Mouse (Mus musculus): ENCODE measurements around the gene Ift81.

Gene Ift81

DNA sequence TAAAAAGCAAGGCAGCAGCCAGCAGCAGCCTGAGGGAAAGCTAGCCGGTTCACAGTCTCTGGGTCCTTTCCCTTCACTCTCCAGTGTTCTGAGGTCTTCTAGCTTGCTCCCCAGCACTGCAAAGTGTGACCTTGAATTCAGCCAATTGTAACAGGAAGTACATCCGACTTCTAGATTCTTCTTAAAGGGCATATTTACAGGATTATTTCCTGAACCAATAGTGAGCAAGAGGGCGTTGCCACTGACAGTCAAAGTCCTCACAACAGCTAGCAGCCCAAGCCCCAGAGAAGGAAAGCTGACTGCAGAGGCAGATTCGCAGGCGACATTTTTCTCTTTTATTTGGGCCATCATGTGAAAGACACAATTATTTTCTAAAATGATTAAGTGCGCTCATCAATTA is 65.6 kb downstream of the Ift81 start:
- no peak for DNase-seq (ENCODE audit: low spot score in 2 of 2)

DNA sequence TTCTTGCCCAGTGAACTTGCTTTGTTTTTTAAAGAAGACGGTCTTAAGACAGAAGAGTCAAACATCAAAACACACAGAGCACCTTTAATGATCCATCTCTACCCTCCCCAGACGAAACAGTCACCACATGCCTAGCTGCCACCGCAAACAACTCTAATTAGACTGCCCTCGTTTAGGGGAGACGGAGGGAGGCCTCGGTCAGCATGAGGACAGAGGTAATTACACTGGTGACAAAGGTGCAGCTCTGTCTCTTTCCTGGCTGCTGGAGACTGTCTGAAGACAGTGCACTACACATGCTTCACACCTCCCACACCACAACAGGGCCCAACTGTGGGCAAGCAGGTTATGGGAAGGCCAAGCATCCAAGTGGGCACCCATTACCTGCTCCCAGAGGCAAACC is 66.5 kb downstream of the Ift81 start:
- no peak for DNase-seq (ENCODE audit: low spot score in 2 of 2)

DNA sequence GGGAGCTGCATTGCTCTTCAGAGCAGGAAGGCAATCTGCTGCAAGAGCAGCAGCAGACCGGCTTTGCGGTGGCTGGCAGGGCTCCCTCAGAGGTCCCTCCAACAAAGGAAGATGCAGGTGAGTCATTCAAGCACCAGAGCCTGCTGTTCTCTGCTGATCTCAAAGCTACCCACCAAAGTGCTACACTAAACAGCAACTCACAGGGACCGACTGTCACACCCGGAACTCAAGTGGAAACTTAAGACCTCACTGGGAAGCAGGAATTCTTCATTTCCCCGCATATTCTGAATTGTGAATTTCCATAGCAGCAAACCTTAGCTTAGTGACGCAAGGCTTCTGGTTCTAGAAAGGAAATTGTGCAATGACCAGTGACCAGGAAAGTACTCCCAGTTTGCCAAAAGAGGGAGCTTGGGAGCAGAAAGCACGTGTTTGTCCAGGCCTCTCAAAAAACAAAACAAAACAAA is 67.0 kb downstream of the Ift81 start:
- peak; percentile 55 to 60 for DNase-seq (ENCODE audit: low spot score in 2 of 2)

- DNase-seq (ENCODE audit: low spot score in 2 of 2) = no peak
Measured at GRCm38 (mm10) chr5:122543392-122543791, 70.9 kb downstream of the Ift81 start.

GRCm38 (mm10) chr5:122541871-122542270 is 72.4 kb downstream of the Ift81 start:
- DNase-seq (ENCODE audit: low spot score in 2 of 2) = peak in 1 of 2 experiments; percentile 62

- no peak for DNase-seq (ENCODE audit: low spot score in 2 of 2)
Measured at GRCm38 (mm10) chr5:122538077-122538476, 76.2 kb downstream of the Ift81 start.

DNA sequence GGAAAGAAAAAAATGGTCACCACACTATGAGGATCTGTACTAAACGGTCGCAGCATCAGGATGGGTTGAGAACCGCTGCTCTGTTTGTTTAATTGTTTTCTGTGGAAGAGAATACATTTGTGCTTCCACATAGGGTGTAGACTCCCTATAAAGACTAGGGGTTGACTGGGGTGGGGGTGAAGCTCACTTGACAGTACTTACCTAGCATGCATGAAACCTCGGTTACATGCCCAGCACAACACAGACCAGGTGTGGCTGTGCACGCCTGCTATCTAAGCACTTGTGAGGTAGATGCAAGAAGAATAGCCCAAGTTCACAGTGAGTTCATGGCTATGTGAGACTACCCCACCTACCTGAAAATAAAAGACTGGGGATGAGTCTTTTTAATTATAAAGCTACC is 76.7 kb downstream of the Ift81 start:
- no peak for DNase-seq (ENCODE audit: low spot score in 2 of 2)

GRCm38 (mm10) chr5:122533884-122534283 is 80.4 kb downstream of the Ift81 start:
- DNase-seq (ENCODE audit: low spot score in 2 of 2) = no peak

- DNase-seq (ENCODE audit: low spot score in 2 of 2) = no peak
Measured at GRCm38 (mm10) chr5:122529913-122530604, 84.3 kb downstream of the Ift81 start.

DNA sequence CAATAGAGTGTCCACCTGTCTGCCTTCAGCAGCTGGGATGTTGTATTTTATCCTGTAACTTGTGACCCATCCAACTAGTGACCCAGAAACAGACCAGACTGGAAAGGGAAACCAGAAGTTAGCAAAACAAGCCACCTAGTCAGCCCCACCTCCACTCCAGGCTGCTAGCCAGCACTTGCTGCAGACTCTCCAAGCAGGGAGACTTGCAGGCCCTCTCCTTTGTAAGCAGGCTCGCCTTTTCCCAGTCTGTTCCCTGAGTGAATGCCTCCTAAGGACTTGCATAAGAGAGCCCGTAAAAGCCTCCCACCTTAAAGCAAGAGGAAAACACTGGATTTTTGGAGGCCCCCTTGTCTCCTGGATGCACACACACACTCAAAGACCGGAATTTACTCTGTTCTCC is 85.0 kb downstream of the Ift81 start:
- DNase-seq (ENCODE audit: low spot score in 2 of 2) = peak; percentile 53 to 84

DNA sequence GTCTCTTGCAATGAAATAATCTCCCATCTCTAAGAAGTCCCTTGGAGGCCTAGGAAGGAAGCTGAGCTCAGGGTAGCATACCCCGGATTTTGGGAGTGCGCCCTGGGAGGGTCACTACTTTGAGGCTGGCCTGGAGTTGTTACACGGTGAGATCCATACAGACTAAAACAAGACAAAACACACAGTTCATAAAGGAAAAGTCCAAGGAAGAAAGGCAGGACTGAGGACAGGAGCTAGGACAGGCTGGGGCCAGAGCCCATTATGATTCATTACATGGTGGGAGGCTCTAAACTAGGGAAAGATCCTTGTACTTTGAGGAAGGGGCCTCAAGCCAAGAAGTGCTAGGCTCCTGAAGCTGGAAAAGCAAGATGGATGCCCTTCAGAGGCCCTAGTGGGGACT is 85.7 kb downstream of the Ift81 start:
- DNase-seq (ENCODE audit: low spot score in 2 of 2) = no peak

- DNase-seq (ENCODE audit: low spot score in 2 of 2) = no peak
Measured at GRCm38 (mm10) chr5:122527761-122528160, 86.6 kb downstream of the Ift81 start.

DNA sequence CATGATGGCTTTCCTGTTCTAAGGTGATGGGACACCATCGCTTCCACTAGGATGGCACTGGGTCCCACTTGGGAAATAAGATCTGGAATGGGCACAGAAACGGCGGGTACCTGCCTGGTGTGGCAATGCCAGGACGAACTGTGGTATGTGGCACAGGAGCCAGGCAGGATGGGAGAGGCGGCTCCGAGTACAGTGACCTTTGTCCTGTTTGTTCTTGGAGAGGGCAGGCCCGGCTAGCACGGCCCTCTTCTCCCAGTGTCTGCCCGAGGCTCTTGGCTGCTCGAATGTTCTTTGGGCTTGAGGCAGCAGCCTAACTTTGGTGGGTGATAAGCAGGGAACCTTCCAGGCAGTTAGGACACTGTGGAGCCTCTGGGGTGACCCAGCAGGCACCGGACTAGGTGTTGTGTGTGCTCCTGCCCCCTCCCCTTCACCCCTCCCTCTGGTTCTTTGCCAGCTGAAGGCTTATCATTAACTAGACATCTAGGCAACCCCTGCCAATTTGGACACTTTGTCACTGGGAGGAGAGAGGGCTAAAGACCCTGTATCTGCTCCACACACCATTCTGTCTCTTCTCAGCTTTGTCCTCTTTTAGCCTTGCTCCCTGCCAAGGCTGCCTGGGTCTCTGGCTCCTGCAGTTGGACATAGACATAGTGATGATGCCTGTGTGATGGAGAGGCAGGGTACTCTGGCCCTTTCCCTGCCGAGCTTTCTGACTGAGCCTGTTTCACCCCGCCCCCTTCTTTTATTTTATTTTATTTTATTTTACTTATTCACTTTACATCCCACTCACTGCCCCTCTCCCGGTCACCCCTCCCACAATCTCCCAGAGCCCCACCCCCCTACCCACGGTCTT is 87.2 kb downstream of the Ift81 start:
- peak; percentile 53 to 68 for DNase-seq (ENCODE audit: low spot score in 2 of 2)

DNA sequence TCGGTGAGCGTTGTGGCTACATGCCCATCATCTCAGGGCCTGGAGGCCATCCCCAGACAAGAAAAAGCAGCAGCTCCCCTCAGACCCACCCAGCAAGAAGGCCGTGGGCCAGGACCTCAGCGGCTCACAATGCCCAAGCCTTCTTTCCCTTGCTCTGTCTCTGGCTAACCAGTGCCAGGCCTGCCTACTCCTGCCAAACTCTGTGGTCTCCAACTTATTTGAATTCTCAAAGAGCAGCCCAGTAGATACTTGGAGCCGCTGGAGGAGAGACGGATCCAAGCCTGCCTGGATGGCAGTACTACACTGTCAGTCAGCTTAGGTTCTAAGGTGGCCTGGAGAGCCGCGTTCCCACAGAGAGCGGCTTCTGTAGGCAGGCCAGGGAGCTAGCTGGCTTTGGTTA is 87.9 kb downstream of the Ift81 start:
- no peak for DNase-seq (ENCODE audit: low spot score in 2 of 2)

DNA sequence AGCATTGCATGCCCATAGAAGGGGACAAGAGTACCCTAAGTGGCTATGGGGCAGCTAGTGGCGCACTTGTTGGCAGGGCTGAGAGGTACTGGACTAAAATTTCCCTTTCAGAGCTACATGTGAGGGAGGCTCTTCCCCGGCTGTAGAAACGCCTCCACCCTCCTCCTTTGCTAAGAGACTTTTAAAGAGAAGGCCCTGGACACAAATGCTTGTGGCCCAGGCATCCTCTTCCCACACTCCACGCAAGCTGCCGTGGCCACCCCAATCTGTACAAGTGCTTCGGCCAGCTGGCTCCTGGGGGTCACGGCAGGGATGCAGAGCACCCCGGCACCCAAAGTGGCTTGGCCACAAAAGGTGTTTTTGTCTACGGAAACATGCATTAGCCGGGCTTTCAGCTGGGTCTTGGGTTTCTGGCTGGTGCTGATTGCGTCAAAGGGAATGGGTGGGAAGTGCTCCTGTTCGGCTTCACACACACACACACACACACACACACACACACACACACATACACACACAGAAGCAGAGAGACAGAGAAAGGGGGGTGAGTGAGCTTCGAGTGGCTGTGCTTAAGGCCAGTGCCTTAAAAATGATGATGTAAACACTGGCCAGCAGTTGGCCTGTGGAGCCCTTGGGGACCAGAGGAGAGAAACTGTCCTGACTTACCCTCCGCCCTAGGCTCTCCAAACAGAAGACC is 88.9 kb downstream of the Ift81 start:
- DNase-seq (ENCODE audit: low spot score in 2 of 2) = no peak

GRCm38 (mm10) chr5:122524854-122525237 is 89.5 kb downstream of the Ift81 start:
- peak in 1 of 2 experiments; percentile 67 for DNase-seq (ENCODE audit: low spot score in 2 of 2)

- no peak for DNase-seq (ENCODE audit: low spot score in 2 of 2)
Measured at GRCm38 (mm10) chr5:122524244-122524643, 90.1 kb downstream of the Ift81 start.

- DNase-seq (ENCODE audit: low spot score in 2 of 2) = no peak
Measured at GRCm38 (mm10) chr5:122521130-122521473, 93.2 kb downstream of the Ift81 start.

- DNase-seq (ENCODE audit: low spot score in 2 of 2) = no peak
Measured at GRCm38 (mm10) chr5:122520254-122521129, 93.8 kb downstream of the Ift81 start.

GRCm38 (mm10) chr5:122519043-122519660 is 95.2 kb downstream of the Ift81 start:
- DNase-seq (ENCODE audit: low spot score in 2 of 2) = no peak

DNA sequence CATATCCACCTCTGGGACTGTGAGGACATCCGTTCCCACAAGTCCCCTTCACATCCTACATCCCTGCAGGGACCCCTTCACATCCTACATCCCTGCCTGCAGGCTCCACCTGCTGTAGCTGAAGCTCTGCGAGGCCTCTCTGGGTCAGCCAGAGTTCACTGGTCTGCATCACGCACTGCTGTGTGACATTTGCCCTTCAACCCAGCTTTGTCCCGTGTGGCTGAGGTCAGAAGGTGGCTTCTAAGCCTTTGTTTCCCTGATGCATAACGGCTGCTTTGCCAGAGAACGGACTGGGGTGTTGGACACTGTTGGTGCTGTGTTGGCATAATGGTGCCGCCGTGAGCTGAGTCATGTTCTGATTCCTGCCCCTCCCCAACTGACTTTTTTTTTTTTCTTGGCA is 96.1 kb downstream of the Ift81 start:
- no peak for DNase-seq (ENCODE audit: low spot score in 2 of 2)
